Mouse (Mus musculus): Measurements from ENCODE around the gene Mbl1.

DNA sequence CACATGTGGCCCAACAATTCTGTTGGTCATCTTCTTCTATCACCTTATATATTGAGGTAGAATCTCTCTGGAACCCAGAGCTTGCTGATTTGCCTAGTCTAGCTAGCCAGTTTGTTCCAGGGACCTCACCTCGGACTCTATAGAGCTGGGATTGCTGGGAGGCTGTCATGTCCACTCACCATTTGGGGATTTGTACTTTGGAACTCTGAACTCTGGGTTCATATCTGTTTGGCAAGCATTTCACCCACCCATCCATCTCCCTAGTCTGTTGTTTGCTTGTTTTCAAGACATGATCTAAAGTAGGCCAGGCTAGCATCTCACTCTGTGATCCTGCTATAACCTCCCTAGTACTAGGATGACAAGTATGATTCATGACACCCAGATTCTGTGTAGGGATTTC is 23.5 kb downstream of the Mbl1 start:
- no peak for TF ChIP-seq CTCF (conservative IDR thresholded peaks at IDR 0.05; ENCODE audit: low read length)
- no peak for TF ChIP-seq NANOG (IDR thresholded peaks at IDR 0.05; ENCODE audit: borderline replicate concordance, low read length)
- TF ChIP-seq POU5F1 (IDR thresholded peaks at IDR 0.05; ENCODE audit: borderline replicate concordance, low read length), result no peak
